Mouse (Mus musculus): ENCODE measurements at regions not wholly inside any gene's neighbourhood (a gene's known extent, or its start where the extent isn't known, plus 50 kb on each side); places are given as distances from the start of the nearest gene placed in this dataset.

- TF ChIP-seq CTCF (IDR thresholded peaks at IDR 0.05; ENCODE audit: low read depth) (no peak), EP300 (IDR thresholded peaks at IDR 0.05; ENCODE audit: low read depth) (no peak)
Observed at GRCm38 (mm10) chr9:82710945-82711516, 118.3 kb upstream of the Irak1bp1 start.

All from heart, postnatal 0 days (tissue).